Mouse (Mus musculus): ENCODE measurements around the gene AL607142.1. TPM values are rescaled to one million over a fixed set of nuclear protein-coding genes. Genes with fewer than 3 reads are reported as not detected.

Gene AL607142.1
- total RNA-seq, 2 experiments from 2014 or later, result not detected

DNA sequence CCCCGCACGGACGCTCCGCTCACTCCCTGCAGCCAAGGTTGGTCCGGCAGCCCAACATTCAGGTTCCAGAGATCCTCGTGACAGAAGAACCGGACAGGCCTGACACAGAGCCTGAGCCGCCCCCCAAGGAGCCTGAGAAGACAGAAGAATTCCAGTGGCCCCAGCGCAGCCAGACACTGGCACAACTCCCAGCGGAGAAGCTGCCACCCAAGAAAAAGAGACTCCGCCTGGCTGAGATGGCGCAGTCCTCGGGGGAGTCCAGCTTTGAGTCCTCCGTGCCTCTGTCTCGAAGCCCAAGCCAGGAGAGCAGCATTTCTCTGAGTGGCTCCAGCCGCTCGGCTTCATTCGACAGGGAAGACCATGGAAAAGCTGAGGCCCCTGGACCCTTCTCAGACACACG, 32.1 kb downstream of the AL607142.1 start:
- no peak for DNase-seq (ENCODE audit: low spot score in 2 of 2)

DNA sequence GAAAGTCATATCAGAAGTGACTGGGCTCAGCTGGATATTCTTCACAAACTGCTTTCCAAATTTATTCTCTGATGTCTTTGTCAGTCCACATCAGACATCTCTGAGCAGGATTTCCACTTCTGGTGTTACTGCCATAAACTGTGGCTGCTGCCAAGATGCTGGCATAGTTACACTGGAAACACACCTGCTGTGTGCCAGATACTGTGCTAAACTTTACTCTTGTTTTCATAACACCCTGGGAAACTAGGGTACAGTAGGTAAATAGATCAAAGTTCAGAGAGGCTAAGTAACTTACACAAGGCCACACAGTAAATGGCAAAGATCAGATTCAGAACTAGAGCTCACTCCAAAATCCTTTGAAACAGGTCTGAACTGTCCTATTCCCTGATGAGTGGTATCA, 36.4 kb downstream of the AL607142.1 start:
- DNase-seq (ENCODE audit: low spot score in 2 of 2), result no peak

DNA sequence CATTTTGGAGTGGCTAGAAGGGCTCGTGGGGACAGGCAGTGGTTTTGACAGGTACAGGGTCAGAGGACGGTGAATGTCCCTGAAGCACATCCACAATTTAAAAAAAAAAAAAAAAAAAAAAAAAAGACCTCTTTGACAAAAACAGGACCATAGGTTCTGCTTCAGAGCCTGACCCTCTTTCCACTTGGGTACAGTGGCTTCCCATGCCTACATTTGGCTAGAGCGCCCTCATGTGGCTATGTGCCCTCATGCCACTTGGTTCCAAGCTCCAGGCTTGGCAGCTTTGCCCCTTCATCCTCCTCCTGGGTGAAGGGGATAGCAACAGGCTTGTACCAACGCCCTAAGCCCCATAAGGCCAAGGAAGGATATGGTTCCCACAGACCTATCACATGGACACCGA, 39.8 kb downstream of the AL607142.1 start:
- peak; percentile 80 to 83 for DNase-seq (ENCODE audit: low spot score in 2 of 2)

DNA sequence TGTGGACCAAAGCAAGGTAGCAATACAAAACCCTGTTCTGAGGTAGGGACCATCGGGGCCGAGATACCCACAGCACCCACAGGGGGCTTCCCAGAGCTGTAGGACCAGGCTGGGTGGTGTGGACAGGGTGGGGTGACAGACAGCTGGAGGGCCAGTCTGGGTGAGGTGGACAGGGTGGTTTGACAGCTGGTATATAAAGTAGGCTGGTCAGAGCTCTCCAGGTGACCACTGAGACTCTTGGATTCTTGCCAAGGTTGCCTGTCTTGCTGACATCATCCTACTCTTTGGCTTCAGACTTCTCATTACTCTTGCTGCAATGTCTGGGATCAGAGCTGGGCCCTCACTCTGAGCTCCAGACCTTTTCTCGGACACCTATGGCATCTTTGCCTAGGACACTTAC, 41.6 kb downstream of the AL607142.1 start:
- no peak for DNase-seq (ENCODE audit: low spot score in 2 of 2)

DNA sequence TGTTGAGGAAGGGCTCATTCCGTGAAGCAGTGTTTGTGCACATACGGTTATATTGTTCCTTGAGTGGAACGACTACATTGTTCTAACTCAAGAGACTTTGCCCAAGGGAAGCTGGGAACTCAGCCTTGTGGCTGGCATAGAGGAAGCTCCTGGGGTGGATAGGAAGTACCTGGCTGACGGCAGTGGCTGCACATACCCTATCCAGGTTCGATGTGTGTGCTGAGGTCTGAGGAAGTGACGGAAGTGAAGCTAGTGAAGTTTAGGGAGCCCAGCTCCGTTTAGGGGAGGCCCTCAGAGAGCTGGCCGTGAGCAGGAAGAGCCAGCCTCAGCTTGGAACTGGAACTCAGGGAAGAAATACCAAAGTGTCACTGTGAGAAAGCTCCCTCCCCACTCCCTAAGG, 43.0 kb downstream of the AL607142.1 start:
- no peak for DNase-seq (ENCODE audit: low spot score in 2 of 2)

DNA sequence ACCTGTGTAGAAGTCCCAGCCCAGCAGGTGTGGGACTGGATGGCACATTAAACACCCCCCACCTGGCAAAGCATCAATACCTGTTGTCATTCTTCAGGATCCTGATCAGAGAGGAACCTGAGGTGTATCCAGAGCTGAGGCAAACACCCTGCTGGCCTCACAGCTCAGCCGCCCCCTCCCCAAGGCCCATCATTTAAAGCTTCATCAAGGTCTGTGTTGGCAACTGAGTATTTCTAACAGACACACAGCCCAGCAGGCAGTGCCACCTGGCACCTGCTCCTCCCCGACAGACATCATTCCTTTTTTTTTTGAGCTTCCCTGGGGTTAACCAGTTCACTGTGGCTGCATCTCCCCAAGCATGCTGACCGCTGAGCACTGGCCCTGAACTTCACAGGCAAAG, 50.7 kb downstream of the AL607142.1 start:
- DNase-seq (ENCODE audit: low spot score in 2 of 2), result no peak

DNA sequence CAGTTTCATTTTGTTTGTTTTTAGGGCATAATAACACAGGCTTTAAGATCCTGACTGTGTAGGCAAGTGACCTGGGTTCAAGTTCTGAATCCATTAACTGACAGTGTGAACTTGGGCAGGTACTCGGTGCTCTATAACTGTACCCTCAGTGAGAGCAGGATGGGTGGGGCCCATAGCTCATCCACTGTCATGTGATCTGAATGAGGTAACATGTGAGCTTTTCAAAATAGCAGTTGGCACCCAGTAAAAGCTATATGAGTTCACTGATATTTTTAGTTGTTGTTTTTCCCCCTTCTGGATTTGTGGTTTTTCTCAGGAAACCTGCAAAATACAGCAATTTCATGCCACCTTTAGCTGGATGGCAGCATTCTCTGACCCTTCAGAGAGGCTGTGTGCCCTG, 51.5 kb downstream of the AL607142.1 start:
- no peak for DNase-seq (ENCODE audit: low spot score in 2 of 2)

DNA sequence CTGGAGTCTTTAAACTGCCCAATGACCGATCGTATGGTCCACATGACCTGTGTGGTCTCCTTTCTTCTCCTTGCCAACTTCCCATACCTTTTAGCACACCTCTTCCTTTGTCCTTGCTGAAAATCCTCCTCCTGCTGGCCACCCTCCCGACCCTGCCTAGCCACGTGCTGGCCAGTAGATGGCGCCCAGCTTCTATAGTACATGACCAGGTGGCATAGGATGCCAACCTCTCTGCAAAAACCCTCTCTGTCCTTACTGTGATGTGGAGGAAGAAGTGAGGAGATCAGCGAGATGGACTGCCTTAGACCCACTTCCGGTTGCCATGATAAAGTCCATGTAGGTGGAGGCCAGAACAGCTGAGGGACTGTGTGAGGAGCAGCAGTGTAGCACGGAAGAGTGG, 55.5 kb downstream of the AL607142.1 start:
- DNase-seq (ENCODE audit: low spot score in 2 of 2), result peak; percentile 60 to 77

DNA sequence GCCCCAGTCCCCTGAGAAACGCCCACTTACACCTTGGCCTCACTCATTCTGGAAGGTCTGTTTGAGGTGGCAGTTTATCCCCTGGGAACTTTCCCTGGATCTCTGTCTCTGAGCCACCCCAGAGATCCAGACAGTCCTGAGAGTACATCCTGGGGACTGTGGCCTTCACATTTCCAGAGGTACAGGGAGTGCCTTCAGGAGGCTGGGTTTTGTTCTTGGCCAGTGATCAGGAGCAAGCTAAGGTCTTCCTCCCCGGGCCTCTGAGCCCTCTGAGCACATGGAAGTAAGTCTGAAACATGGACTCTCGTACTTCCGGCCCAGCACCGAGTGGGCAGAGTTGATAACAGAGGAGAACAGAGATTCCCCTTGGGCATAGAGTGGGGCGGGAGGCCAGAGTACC, 59.9 kb downstream of the AL607142.1 start:
- no peak for DNase-seq (ENCODE audit: low spot score in 2 of 2)

DNA sequence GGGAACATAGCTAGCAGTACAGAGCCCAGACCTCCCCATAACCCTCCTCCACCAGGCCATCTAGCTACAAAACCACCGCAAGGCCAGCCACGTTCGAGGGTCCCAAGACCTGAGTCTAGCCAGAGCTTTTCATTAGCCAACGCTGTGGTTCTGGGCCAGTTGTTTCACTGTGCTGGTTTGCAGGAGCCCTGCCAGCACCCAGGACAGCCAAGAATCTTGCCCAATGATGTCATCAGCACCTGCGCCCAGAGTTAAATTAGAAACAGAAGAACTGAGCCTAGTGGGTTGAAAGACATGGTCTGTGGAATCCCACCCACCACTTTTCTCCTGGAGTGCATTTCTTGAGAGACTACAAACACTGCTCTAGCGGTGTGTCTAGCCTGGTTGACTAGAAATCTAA, 61.3 kb downstream of the AL607142.1 start:
- DNase-seq (ENCODE audit: low spot score in 2 of 2), result peak; percentile 42 to 56

DNA sequence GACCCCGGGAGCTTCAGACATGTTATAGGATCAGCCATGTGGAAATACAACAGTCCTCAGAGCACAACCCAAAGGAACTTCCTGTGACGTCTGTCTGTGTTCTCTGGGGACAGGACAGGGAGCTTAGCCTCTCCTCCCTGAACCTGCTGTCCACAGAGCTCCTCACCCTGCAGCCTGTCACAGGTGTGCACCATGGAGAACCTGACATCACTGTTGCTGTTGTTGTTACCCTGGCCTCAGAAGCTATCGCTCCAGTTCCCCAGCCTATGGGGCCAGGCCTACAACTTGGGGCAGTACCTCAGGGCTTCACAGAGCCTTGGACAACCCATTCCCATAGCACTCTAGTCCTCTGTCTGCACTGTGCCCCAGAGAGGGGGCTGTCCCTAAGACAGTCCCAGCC, 62.5 kb downstream of the AL607142.1 start:
- no peak for DNase-seq (ENCODE audit: low spot score in 2 of 2)

DNA sequence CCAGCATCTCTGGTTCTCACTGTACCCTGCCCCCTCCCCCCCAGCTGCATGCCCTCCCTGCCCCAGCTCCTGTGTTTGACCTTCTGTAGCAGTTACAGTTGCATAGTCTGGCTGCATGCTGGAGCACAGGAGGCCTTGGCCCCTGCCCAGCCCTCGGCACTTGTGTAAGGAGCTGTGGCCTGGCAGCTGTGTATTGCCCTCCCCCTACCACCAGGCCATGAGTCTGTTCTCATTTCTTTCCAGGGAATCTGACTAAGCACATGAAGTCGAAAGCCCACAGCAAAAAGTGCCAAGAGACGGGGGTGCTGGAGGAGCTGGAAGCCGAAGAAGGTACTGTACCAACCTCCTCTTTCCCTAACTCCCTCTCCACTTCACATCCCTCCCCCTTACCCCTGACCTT, 63.2 kb downstream of the AL607142.1 start:
- no peak for DNase-seq (ENCODE audit: low spot score in 2 of 2)

DNA sequence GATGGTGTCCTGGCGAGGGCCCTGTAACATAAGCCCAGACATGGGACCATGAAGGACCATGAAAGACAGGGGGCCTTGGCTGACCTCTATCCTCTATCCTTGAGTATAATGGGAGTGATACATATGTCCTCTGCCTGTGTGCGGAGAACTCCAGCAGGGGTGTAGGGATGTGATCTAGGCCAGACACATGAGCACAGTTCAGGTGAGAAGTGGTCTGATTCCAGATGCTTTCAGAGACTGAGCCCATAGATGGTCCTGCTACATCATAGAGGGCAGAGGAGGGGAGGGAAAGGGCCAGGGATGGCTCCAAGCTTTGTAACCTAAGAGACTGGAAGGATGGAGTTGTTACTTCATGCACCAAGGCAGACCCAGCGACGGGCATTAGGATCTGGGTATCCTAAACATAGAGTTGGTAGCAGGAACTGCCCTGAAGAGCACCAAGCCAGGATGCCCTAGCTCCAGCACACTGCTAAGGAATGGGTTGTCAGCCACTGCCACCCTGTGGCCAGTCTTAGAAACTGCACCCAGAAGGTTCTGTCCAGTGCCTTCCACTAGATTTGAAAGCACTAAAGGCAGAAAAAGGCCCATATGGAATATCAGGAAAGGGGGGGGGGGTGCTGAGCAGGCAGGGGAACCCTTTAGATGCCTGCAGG, 64.6 kb downstream of the AL607142.1 start:
- peak; percentile 72 to 78 for DNase-seq (ENCODE audit: low spot score in 2 of 2)

DNA sequence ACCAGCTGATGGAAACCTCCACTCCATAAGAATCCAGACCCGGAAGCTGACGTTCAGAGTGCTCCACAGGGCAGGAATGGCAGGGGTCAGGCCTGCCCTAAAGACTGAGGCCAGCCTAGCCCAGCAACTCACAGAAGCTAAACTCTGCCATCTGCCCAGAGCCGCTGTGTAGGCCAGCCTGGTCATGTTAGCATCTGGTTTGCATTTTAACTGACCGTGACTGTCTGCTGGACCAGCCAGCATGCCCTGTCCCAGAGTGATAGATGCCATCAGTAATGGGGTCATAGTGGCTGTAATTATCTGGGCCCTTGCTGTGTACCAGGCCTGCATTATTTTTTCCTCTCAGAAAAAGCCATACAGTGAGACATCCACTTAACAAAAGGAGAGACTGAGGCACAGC, 66.1 kb downstream of the AL607142.1 start:
- no peak for DNase-seq (ENCODE audit: low spot score in 2 of 2)

DNA sequence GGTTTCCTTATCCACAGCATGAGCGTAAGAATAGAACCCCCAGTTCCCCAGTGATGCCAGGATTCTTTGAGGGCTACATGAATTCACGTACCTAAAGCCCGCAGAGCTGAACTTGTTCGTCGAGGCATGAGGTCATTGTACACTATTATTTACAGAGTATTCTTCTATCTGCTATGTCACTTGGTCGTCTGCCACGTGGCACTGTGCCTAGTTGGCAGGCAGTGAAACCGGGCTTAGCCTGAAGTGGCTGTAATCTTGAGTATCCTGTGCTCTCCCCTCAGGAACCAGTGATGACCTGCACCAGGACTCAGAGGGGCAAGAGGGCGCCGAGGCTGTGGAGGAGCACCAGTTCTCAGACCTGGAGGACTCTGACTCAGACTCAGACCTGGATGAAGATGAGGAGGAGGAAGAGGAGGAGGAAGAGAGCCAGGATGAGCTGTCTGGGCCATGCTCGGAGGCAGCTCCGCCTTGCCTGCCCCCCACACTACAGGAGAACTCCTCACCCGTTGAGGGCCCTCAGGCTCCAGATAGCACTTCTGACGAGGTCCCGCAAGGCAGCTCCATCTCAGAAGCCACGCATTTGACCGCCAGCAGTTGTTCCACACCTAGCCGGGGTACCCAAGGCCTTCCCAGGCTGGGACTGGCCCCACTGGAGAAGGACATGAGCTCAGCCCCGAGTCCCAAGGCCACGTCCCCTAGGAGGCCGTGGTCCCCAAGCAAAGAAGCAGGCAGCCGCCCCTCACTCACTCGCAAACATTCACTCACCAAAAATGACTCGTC, 66.8 kb downstream of the AL607142.1 start:
- DNase-seq (ENCODE audit: low spot score in 2 of 2), result peak in 1 of 2 experiments; percentile 48

DNA sequence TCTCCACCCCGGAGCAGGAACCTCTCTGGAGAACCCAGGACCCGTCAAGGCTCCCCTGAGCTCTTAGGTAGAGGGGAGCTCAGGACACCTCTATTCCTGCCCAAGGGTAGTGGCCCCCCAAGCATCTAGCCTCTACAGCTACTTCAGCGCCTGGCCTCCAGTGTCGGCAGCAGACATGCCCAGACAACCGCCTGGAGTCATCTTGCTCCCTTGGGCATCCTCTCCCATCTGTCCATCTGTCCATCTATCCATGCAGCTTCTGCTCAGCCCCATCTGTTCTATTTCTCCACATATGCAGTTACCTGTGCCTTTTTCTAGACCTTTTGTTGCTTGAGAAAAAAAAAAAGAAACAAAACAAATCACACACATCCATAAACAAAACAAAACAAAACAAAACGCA, 69.4 kb downstream of the AL607142.1 start:
- DNase-seq (ENCODE audit: low spot score in 2 of 2), result no peak

DNA sequence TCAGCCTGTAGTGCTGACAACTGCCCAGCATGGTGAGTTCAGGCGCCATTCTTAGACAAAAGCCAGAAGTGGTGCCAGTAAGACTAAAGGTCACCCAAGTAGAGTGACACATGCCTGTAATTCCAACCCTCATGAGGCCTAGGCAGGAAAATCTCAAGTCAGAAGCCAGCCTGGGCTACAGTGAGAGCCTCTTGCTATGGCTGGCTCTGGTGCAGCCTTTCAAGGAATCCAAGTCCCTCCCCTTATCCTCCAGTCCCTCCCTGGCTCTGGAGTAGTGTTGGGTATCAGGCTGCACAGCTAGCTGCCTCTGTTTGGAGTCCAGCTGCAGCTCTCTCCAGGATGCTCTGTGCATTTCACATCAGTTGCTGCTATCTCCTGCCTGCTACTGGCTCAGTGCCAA, 77.0 kb downstream of the AL607142.1 start:
- no peak for DNase-seq (ENCODE audit: low spot score in 2 of 2)

DNA sequence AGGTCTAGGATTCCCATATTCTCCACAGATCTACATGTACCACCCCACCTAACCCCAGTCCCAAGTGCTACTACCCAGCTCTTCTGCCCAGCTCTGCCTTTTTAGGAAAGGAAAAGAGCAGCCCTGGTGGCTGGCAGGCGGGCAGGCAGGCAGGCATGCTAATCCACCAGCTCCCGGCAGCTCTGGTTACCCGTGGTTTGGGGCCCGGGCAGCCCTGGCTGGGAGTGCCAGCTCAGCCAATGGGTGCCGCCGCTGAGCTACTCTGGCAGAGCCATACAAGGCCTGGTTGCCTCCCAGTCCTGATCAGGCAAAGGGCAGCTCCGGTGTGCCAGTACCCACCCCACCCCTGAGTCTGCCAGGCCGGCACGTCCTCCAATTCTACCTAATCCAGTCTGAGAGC, 78.1 kb downstream of the AL607142.1 start:
- DNase-seq (ENCODE audit: low spot score in 2 of 2), result peak in 1 of 2 experiments; percentile 41

Other genes with a start within 250 kb of the AL607142.1 start
- not detected for gene Edn2, start 96.2 kb downstream of the AL607142.1 start, total RNA-seq (2021)
- 10 to 100 TPM; 60.4 to 61.7 TPM for gene Foxo6, start 222.4 kb downstream of the AL607142.1 start, total RNA-seq (2021)

Data from layer of hippocampus, postnatal 10 days (tissue).